Mouse (Mus musculus) naive thymus-derived CD4-positive, alpha-beta T cell, adult 2 months (primary cell): ENCODE measurements around the gene Ddx21.
"Not testable (repeated sequence)": the region's sequence is repeated elsewhere in the genome, so short reads cannot be mapped to it uniquely, and the experiment has no call there.

Source experiments
- DNase-seq: peaks from one replicate; pipeline ENCODE4 v3.0.0-alpha.2; 2011; ENCODE audit warnings: low read depth

Ddx21 gene

DNA sequence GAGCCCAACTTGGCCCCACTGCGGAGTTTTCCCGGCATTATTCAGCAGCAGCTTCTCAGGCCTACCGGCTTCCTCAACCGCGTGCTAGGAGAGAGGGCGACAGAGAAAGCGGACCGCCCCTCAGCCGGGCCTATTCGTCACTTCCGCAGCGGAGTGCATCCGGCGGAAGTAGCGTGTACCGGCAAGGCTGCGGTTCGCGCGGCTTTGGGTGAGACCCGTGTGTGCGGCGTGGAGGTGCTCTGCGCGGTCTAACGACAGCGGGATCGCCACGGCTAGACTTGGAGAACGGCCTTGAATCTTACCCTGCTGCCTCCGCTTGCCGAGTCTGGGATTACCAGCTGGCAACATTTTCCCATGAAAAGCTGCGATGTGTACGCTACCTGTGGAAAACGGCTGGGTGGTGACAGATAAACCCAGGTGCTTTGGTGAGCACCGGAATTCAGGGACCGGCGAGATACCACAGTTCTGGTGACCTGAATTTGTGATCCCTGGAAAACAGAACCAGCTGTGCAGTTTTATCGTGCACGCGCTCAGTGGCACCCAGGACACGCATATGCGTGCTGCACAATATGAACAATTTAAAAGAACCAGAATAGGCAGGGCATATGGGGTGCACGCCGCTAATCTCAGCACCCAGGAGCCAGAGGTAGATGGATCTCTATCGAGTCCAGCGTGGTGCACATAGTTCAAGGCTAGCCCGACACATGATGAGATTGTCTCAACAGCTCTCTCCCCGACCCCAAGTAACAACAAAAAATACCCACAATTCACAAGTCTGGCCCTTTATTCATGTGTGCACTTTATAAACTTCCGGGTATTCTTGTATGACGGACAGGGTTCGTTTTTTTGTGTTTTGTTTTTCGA is at the start of gene Ddx21:
Ddx21 (minus strand) TSS at position 105 of the 864 bp plus-strand sequence.
- DNase-seq: peak; percentile 93

DNA sequence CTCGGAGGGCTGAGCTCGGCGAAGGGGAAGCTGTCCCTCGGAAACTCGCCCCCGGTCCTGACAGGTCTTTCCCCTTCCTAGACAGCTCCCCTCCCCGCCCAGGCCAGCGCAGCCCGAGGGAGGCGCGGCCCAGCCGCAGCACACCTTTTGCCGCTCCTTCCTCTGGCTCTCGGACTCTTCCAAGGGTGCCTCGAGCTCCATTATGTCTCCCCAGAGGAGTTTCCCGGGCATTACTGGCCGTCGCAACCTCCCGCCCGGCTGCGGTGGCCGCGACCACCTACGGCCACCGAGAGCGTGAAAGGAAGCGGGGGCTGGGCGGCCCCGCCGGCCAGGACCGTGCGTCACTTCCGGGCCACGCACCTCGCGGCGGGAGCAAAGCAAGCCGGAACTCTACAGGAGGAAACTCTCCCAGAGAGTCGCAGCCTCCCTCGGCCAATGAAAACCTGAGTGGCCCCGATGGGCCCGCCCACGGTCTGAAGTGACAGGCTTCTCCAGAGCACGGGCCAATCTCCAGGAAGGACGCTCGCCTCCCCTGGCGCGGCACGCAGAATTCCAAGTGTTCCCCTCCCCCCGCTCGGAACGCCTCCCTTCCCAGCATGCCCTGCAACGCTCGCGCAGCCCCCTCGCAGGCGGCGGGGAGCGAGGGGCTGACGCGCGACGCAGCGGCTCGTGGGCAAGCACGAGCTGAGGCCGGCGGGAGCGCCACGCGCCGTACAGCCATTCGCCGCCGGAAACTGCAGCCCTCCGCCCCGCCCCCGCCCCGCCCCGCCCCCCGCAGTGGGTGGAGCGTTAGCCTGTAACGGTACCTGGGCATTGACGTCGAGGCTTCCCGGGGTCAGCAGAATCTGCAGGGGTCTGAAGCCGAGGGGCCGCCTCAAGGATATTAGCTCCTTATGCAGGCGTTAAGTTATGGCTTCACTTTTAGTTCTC is 49.1 kb upstream of the Ddx21 start, which contains the start of gene Ddx50:
Ddx50 (minus strand) TSS at position 338 of the 930 bp plus-strand sequence.
- peak; percentile 98 for DNase-seq

DNA sequence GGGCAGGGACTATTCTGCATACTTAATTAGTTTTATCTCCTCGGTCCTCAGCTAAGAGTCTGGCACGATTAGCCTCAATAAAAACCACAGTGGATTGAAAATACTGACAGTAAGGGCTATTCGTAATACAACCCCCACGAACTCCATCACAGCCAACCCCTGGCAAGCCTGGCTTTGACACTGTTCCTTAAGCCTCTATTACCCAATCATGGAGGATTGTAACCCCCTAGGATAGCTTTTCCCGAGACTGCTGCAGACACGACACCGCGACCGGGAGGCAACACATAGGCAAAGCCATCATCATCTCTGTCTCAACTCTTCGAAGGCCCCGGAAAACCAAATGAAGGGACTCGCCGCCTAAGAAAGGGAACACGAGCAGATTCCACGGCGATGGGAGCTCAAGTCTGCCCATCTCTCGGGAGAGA is 48.3 kb upstream of the Ddx21 start:
- no peak for DNase-seq

DNA sequence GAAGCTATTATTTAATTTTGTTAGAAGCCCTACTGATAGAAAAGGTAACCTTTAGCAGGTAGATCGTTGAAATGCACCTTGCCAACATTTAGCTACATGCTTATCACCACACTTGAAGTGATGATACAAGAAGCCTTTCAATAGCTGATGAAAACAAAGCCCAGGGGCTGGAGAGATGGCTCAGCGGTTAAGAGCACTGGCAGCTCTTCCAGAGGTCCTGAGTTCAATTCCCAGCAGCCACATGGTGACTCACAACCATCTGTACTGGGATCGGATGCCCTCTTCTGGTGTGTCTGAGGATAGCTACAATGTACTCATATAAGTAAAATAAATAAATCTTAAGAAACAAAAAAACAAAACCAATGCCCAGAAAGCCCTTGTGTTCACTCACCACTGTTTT is 2.1 kb upstream of the Ddx21 start:
- DNase-seq: no peak

DNA sequence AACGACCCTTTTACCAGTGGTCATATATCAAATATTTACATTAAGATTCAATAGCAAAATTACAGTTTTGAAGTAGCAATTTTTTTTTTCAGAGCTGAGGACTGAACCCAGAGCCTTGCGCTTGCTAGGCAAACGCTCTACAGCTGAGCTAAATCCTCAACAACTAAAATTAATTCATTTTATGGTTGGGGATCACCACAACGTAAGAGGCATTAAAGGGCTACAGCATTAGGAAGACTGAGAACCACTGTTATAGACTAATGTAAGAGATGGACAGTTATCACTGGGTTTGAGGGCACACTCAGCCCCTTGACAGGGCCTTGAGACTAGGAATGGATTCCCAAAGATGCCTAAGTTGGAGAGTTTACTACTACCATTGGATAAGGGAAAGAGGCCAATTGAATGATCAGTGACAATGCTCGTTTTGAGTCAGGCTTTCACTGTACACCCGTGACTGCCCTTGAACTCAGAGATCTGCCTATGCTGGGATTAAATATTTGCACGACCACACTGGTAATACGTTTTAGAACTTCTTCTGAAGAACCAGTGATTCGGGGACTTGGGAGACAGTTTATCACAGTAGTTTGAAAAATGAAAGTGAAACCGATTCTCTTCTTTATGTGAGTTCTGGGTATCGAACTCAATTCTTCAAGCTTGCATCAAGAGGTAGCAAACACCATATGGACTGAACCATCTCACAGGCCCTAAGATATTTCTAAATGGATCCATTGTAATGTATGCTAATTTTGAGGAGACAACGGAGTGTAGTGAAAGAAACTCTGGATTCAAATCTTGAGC is 1.4 kb upstream of the Ddx21 start:
- DNase-seq: peak; percentile 46

DNA sequence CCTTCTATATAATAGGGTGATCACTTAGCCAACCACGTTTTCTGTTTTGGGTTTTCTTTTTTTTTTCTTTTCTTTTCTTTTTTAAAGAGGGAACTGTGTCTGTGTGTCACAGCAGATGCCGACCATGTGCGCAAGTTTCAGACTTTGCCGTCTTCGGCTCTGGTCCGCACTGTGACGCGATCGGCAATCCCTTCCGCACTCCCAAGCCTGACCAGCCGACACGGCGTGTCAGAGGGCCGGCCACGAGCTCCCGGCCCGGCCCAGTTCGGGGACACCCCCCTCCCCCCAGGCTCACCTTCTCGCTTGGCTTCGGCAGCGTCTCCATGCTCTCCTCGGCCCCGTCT is 276 bp downstream of the Ddx21 start:
- DNase-seq: no peak

DNA sequence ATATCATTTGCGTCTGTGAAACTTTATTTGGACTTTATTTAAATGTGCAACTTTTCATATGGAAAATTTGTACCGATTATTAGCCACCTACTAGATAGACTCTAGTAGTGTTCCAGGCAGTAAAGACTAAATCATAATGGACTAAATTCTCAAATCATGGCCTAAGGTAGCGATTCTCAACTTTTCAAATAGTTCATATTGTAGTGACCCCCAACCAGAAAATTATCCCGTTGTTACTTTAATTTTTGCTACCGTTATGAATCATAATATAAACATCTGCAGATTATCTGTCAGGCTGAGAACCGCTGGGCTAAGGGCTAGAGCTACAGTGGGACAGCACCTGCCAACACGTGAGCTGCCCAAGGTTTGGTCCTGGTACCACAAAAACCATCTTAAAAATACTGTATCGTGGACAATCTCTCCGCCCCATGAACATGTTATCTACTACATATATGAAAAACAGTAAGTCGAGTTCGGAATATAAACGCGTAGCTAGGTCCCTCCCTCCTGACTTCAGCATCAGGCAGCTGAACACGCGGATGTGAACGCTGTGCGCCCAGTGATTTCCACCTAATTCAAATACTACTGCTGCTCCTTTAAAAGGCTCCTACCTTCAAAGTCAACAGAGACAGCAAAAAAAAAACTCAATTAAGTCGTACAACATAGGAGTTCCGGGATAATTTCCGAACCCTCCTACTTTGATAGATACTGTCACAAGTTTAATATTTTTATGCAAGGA is 859 bp downstream of the Ddx21 start:
- peak; percentile 62 for DNase-seq

DNA sequence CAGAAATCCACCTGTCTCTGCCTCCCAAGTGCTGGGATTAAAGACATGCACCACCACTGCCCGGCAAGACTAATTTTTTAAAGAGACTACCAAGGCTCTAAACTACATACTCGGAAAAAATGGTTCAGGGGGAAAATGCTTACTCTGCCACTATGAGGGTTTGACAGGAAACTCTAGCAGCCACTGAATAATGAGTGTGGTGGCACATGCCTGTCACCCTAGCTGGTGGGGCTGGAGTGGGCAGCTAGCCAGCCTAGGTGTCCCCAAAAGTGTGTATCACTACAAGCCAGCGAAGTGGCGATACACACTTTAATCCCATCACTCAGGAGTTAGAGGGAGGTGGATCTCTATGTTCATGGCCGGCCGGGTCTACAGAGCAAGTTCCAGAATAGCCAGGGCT is 2.0 kb downstream of the Ddx21 start:
- DNase-seq: no peak

DNA sequence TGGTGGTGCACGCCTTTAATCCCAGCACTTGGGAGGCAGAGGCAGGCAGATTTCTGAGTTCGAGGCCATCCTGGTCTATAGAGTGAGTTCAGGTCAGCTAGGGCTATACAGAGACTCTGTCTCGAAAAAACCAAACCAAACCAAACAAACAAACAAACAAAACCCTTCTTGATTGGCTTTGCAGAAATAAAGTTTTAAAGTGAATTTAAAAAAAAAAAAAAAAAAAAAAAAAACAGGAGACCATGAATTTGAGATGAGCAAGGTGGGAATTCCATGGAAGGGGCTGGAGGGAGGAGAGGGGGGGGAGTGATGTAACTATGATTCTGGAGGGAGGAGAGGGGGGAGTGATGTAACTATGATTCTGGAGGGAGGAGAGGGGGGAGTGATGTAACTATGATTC is 2.8 kb downstream of the Ddx21 start:
- not testable (repeated sequence) for DNase-seq

DNA sequence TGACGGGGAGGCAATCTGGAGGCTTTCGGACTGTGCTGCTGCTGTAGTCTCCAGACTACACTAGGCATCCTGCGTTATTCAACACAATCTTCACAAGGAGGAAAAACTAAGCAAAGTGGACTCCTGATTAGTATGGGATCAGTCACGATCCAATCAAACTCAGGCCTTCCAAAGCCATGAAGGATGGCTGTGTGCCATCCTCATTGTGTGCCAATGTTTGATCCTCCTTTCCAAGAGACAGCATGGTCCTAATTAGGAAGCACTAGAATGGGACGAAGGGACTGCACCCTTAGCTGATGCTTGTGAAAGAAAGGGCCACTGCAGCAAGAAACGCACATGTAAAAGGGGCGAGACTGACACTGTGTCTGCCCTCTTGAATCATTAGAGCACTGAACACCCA is 9.6 kb downstream of the Ddx21 start:
- no peak for DNase-seq

DNA sequence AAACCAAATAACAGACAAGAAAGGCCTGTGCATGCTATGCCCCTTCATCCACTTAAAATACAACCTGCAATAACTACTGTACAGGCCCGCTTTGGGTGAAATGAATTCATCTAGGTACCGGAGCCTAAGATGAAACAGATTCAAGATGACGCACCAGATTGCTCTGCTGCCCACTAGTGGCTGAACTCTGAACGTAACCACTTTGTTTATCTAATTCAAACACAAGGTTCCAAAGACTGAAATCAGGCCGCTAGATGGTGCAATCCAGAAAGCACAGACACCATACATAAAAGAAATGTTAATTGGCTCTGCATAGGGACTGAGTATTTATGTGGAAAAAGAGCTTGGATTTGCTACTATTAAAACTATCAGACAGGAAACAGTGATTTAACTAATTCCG is 11.9 kb downstream of the Ddx21 start:
- peak; percentile 98 for DNase-seq

DNA sequence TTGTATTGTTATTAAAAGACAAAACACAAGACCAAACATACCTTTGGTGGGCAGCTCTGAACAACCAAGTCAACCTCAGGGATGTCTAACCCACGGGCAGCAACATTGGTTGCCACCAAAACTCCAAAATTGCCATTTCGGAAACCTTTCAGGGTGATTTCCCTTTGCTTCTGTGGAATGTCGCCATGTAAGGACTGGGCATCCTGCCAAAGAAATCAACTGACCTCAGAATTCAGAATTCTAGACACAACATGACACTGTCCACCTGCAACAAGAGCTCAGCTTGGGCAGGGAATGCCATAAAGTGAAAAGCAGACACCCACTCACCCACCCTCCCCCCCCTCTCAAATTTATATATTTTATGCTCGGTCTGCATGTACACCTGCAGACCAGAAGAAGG is 13.5 kb downstream of the Ddx21 start:
- no peak for DNase-seq

DNA sequence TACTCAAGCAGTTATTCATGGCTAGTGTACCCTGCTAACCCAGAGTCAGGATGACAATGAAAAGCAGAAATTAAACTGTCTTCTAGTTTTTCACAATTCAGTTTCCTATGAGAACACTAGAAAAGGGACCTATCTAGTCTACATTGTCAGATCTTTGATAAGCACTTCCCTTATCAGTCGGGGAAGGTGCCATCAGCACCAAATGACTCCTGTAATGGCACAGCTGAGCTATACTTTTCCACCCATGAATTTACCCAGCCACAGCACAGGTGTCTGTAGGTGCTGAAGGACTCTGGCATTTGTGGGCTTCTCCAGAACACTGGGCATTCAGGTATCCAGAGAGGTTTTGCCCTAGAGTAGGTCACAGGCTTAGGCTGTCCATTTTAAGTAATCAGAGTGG is 18.8 kb downstream of the Ddx21 start:
- no peak for DNase-seq

DNA sequence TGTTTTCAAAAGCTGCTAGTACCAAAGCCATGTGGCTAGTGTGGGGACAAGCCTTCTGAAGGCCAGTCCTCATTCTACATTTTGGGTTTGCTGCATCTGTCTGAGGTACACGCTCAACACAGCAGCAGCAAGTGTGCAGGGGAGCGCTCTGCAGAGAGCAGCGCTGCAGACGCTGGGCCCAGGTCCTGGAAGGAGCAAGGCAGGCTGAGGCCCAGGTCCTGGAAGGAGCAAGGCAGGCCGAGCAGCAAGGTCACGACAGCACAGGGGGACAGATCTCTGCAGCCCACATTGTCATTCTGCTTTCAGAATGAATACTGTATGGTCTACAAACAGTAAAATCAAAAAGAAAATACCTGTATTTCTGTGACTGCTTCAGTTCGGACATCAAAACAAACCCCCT is 19.4 kb downstream of the Ddx21 start:
- no peak for DNase-seq

DNA sequence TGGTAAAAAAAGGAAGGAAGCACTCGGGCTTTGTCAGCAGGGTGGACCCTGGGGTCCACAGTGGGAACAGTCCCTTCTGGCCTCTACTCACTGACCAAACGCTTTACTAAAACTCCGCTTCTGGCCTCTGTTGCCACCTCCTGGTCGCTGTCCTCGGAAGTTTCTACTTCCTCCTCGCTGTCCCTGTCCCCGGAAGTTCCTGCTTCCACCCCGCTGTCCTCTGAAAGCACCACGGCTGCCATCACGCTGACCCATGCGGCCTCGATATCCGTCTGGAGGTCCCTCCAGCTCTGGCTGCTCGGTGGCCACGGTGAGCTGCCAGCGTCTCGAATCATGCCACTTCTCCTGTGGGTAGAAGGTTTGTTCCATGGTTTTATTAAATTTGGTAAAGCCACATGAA is 19.8 kb downstream of the Ddx21 start:
- no peak for DNase-seq

DNA sequence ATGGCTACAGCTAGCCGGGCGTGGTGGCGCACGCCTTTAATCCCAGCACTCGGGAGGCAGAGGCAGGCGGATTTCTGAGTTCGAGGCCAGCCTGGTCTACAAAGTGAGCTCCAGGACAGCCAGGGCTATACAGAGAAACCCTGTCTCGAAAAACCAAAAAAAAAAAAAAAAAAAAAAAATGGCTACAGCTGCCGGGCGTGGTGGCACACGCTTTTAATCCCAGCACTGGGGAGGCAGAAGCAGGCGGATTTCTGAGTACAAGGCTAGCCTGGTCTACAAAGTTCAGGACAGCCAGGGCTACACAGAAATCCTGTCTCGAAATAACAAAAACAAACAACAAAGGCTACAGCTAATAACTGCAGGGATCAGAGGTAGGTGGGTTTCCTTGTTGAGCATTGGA is 23.0 kb downstream of the Ddx21 start:
- not testable (repeated sequence) for DNase-seq

DNA sequence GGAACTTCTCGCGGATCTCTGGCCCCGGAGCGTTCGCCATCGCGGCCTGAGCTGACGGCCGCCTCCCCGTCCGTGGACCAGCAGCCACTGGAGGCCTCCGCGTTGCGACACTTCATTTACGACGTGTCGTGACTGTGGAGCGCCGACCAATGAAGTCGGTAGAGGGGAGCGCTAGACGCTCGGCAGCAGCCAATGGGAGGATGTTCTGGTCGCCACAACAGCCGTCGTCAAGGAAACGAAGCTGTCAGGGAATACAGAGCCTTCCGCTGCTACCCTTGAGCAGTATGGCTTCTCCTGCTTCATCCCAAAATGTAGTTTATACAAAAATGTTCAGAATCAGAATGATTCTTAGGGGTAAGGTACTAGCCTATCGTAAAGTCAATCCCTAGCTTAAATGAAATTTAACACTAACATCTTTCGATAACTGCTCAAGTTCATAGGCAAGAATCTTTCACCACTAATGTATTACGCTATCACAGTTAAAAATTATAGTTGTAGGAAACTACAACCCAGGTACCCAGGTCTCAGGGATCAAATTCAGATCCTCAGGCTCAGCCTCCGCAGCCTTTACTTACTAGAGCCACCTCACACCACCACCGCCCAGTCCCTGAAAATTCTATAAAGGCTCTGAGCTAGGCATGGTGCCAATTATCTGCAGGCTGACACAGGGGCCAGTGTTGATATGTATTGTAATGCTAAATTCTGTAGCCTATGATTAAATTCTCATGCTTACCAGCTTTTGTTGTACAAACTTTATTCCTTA is 23.6 kb downstream of the Ddx21 start, which contains the start of gene Kif1bp:
Kif1bp (minus strand) TSS at position 120 of the 763 bp plus-strand sequence.
- peak; percentile 96 for DNase-seq

DNA sequence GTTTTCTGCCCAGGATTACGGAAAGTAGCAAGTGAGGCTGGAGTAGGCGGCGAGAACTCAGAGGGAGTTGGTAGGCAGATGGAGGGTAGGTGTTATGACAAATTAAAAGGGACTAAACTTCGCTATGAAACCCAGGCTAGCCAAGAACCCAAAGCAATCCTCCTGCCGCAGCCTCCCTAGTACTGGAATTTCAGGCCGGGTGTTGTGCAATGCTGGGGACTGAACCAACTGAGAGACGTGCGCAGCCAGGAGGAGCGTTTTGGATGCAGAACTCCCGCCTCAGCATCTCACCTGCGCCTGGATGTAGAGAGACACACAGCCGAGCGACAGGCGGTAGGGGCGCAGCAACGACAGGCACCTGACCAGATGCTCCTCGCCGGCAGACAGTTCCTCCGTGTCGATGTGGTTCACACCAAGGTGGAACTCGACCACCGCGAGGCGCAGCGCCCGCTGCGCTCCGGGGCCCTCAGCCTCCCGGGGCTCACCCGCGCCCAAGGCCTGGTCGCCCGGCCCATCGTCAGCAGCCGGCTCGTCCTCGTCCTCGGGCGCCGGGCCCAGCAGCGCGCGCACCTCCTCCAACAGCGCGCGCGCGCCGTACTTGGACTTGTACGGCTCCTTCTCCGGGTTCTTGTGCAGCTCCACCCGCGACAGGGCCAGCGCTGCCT is 24.3 kb downstream of the Ddx21 start:
- no peak for DNase-seq

DNA sequence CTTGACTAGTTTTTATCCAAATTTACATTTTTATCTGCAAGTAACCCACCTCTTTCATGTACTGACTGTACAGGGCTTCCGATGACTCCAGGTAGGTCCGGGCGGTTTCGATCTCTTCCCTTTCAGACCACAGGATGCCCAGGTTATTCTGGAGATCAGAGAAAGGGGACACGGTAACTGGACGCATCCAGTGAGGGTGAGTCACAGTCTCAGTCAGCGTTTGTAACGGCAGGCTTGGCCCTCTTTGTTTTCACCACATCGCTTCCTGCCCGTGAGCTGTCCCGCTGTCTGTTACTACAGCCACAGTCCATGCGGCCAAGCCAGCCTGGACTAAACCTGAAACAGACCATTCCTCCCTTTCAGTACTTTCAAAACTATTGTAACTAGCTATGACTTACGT is 27.1 kb downstream of the Ddx21 start:
- no peak for DNase-seq
